Mouse (Mus musculus) neural tube, embryonic 14.5 days (tissue): Measurements from ENCODE around the gene Ccr5. TPM values are rescaled to one million over a fixed set of nuclear protein-coding genes. Genes with fewer than 3 reads are reported as not detected.
"Not testable (repeated sequence)": the region's sequence is repeated elsewhere in the genome, so short reads cannot be mapped to it uniquely, and the experiment has no call there.

Experiments
- ATAC-seq: fragments of 200-750 bp; cut with Nextera tagmentation; 2 replicates; pipeline ENCODE4 v1.8.0; 2017; ENCODE audit warnings: low read depth, mild to moderate bottlenecking, moderate TSS enrichment, moderate library complexity
- H3K27ac ChIP-seq: fragments of 300-500 bp; sonication (generic); 2 replicates; pipeline ENCODE4 v1.5.1; 2014; ENCODE audit warnings: low read depth, mild to moderate bottlenecking, control low read depth, low read length, moderate library complexity, mixed read lengths
- H3K27me3 ChIP-seq: fragments of 300-500 bp; sonication (generic); 2 replicates; pipeline ENCODE4 v1.6.1; 2014; ENCODE audit warnings: low read length; ENCODE audit not compliant: control insufficient read depth, insufficient read depth
- H3K36me3 ChIP-seq: fragments of 300-500 bp; sonication (generic); 2 replicates; pipeline ENCODE4 v1.6.1; 2014; ENCODE audit warnings: low read length, mixed read lengths; ENCODE audit not compliant: control insufficient read depth, insufficient read depth
- H3K4me1 ChIP-seq: fragments of 300-500 bp; sonication (generic); 2 replicates; pipeline ENCODE4 v1.6.1; 2014; ENCODE audit warnings: low read length; ENCODE audit not compliant: control insufficient read depth, insufficient read depth
- H3K4me2 ChIP-seq: fragments of 300-500 bp; sonication (generic); 2 replicates; pipeline ENCODE4 v1.6.1; 2014; ENCODE audit warnings: mild to moderate bottlenecking, low read depth, low read length, control low read depth
- H3K4me3 ChIP-seq: fragments of 300-500 bp; sonication (generic); 2 replicates; pipeline ENCODE4 v1.5.1; 2014; ENCODE audit warnings: low read depth, low read length, control low read depth, mixed read lengths
- H3K9ac ChIP-seq: fragments of 300-500 bp; sonication (generic); replicated peaks from 2 replicates; pipeline ENCODE4 v1.6.1; 2014; ENCODE audit warnings: low read depth, mild to moderate bottlenecking, control low read depth, low read length, mixed read lengths
- H3K9me3 ChIP-seq: fragments of 300-500 bp; sonication (generic); 2 replicates; pipeline ENCODE4 v1.6.1; 2016; ENCODE audit warnings: low read length; ENCODE audit not compliant: control insufficient read depth
- WGBS: fragments of 180-500 bp; shearing (Covaris S2); extraction: QIAGEN DNeasy Blood & Tissue Kit; methylation state at CpG from one replicate; pipeline ENCODE4 v1.1.7; 2014; 5-methylcytosine and 5-hydroxymethylcytosine counted together
- polyA plus RNA-seq: library from polyadenylated mRNA; unstranded; fragments of >200 nt; fragmentation: Nextera tagmentation; extraction: Ambion mirVana; gene quantifications from 2 replicates; pipeline ENCODE4 v1.2.1, GENCODE M21; 2014

The Ccr5 gene
- 0.45 and 0.46 TPM in 2 replicates for polyA plus RNA-seq

DNA sequence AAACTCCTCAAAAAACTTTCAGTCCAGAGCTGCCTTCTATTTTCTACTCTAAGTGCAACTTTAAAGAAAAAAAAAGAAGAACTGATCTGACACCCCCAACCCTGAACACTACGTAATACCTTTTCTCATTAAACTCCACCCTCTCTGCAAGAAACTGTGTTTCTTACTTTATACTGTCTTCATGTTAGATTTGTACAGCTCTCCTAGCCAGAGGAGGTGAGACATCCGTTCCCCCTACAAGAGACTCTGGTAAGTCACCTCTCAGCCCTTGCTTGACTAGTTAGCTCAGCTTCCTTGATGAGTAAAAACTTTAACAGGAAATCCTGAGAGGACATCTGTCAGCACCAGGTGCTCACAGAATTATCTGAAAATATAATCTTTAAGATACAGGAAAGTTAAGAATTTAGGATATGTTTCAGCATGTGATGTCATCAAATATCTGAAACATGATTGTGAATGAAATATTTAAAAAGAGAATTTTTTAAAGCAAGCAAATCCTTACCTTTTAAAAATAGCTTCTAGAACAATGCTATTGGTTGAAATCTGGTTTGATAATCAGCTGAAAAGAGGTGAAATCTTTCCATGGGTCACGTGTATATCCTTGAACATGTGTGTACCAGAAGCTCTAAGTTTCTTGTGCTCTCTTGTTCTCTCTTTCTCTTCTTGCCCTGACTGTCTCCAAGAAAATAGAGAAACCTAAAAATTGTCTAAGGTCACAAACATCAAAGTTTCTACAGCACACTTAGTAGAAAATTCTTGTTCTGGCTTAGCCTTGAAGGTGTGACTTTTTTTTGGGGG lies at the start of gene Ccr5:
Gene Ccr5 (plus strand): TSS at position 157 of the 798 bp plus-strand sequence.
- Histone ChIP-seq H3K9ac (no peak within 1 kb of the TSS), H3K27me3 (no peaks in the 10 kb centered on the region), H3K36me3 (no peaks in the 10 kb centered on the region), H3K4me2 (no peak within 1 kb of the TSS), H3K4me1 (no peaks in the 10 kb centered on the region), H3K9me3 (no peaks in the 10 kb centered on the region), H3K4me3 (no peak within 1 kb of the TSS), H3K27ac (no peak within 1 kb of the TSS)
- ATAC-seq: no peak
- 81% methylated on average over 3 of the region's 3 CpGs for WGBS

DNA sequence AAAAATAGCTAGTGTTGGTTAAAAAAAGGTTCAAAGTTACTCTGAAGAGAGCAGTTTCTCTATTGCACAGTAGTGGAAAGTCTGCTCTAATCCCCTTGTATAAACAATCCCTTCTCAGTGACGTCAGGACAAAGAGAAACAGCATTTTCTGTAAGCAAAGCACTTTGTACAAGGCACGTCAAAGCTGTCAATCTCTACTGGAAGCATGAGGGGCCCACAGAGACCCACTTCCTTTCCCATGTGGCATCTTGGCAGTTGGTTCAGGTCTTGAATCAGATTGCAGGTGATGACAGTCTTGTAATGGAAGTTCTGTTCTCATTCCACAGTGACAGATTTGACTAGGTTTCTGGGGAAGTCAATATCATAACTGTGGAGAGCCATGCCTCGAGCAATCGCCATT lies 41.5 kb upstream of the Ccr5 start:
- Histone ChIP-seq H3K4me3 (no peak overlapping the region), H3K9me3 (no peaks in the 10 kb centered on the region), H3K36me3 (no peaks in the 10 kb centered on the region), H3K4me2 (no peak overlapping the region), H3K27me3 (no peaks in the 10 kb centered on the region), H3K27ac (no peak overlapping the region), H3K4me1 (no peaks in the 10 kb centered on the region), H3K9ac (no peak overlapping the region)
- no peak for ATAC-seq
- 85% methylated on average over 4 of the region's 4 CpGs for WGBS

DNA sequence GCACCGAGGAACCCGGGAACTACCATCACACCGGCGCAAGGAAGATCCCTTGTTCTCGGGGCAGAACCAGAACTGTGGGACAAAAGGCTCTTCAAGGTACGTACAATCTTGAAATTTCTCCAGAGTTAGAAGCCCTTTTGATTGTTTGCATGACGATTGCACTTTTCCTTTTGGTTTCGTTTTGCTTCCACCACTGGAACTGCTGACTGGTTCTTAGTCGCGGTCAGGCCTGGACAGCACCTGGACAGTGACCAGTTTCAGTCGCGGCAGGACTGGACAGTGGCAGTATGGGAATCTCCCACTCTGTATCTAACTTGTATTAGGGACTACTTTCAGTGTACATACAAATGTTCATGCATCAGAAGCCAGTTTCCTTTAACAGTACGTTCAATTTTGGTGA lies 40.9 kb upstream of the Ccr5 start:
- H3K36me3 ChIP-seq, ATAC-seq, H3K9me3 ChIP-seq, H3K4me3 ChIP-seq, H3K9ac ChIP-seq, H3K4me1 ChIP-seq, H3K27me3 ChIP-seq, H3K4me2 ChIP-seq, H3K27ac ChIP-seq: not testable (repeated sequence)
- WGBS: 94% methylated on average over 12 of the region's 13 CpGs

DNA sequence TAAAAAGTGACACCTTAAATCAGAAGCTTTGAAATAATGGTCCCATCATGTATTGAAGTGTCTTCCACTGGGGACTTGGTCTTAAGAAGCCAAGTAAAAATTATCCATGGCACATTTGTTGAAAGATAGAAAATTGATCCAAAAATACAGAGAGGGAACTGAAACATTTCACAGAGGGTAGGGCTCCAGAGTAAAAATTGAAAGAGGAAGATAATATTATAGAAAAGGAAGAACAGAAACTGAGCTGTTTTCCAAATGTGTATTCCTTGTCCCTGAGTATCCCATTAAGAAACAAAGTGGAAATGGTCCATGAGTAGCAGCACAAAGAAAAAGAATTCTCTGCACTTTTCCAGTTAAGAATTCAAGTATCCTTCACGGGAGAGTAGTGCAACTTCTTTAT lies 30.9 kb upstream of the Ccr5 start:
- no peak for ATAC-seq
- H3K4me2 ChIP-seq: no peak overlapping the region
- H3K4me3 ChIP-seq: no peak overlapping the region
- no peaks in the 10 kb centered on the region for H3K4me1 ChIP-seq
- no peak overlapping the region for H3K27ac ChIP-seq
- H3K27me3 ChIP-seq: no peaks in the 10 kb centered on the region
- WGBS: 70% methylated on average over 1 of the region's 1 CpGs
- no peaks in the 10 kb centered on the region for H3K36me3 ChIP-seq
- H3K9me3 ChIP-seq: no peaks in the 10 kb centered on the region
- no peak overlapping the region for H3K9ac ChIP-seq

DNA sequence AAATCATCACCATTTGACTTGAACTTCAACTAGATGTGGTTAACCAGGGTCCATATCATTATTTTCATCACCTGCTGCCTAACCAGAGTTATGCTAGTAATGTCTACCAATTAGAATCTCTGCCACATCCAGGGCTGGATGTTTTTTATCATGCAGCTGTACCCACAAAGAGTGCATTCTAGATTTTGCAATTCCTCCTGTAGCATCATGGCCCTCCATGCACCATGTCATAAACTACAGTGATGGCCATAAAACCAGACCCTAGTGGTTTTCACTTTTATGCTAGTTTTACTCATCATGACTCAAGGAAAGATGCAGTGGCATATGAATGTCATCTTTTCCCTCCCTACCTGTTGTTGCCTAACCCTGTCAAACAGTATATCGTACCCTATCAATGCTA lies 22.2 kb upstream of the Ccr5 start:
- H3K4me2 ChIP-seq: no peak overlapping the region
- no peaks in the 10 kb centered on the region for H3K27me3 ChIP-seq
- 97% methylated on average over 1 of the region's 1 CpGs for WGBS
- no peak overlapping the region for H3K27ac ChIP-seq
- H3K9ac ChIP-seq: no peak overlapping the region
- H3K4me1 ChIP-seq: no peaks in the 10 kb centered on the region
- no peaks in the 10 kb centered on the region for H3K9me3 ChIP-seq
- no peak overlapping the region for H3K4me3 ChIP-seq
- ATAC-seq: no peak
- no peaks in the 10 kb centered on the region for H3K36me3 ChIP-seq

DNA sequence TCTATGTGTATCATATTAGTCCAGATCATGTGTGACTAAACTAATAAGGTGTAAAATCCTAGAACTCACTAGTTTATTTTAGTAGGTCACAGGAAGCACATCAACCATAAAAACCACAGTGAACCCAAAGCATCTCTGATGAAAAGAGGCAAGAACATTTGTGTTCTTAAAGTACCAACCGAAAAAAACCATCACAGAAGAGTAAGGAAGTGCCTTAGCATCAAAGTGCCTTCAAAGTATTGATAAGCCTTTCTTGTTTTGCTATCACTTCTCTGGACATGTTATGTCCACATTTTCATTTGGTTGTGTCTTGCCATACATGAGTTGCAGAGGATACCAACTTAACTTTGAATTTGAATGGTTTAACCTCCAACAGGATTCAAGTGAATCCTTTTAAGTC lies 21.0 kb upstream of the Ccr5 start:
- 90% methylated on average over 1 of the region's 1 CpGs for WGBS
- H3K4me3 ChIP-seq: no peak overlapping the region
- H3K27ac ChIP-seq: no peak overlapping the region
- no peaks in the 10 kb centered on the region for H3K36me3 ChIP-seq
- no peaks in the 10 kb centered on the region for H3K4me1 ChIP-seq
- H3K27me3 ChIP-seq: no peaks in the 10 kb centered on the region
- ATAC-seq: no peak
- H3K9me3 ChIP-seq: no peaks in the 10 kb centered on the region
- H3K9ac ChIP-seq: no peak overlapping the region
- no peak overlapping the region for H3K4me2 ChIP-seq

DNA sequence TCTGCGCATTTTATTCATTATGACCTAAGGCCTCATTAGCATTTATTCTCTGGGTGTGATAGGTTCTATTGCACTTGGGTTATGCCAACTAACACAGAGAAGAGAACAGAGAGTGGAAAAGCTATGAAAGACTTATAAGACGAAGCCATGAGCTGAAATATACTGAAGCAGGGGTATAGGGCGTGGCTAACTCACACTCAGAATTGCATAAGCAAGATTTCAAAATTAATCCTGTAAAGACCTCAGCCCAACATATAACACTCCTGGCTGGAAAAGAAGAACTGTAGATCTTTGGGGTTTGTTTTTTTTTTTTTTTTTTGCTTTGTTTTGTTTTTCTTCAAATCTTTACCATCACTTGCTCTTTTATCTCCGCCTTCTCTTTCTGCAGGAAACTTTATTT lies 19.6 kb upstream of the Ccr5 start, which contains the start of gene Ccr2:
Gene Ccr2 (plus strand): TSS at position 228 of the 400 bp plus-strand sequence.
- no peak within 1 kb of the TSS for H3K9ac ChIP-seq
- H3K9me3 ChIP-seq: no peaks in the 10 kb centered on the region
- H3K27ac ChIP-seq: no peak within 1 kb of the TSS
- ATAC-seq: no peak
- no peaks in the 10 kb centered on the region for H3K36me3 ChIP-seq
- 89% methylated on average over 4 of the region's 4 CpGs for WGBS
- H3K27me3 ChIP-seq: no peaks in the 10 kb centered on the region
- H3K4me1 ChIP-seq: no peaks in the 10 kb centered on the region
- no peak within 1 kb of the TSS for H3K4me3 ChIP-seq
- no peak within 1 kb of the TSS for H3K4me2 ChIP-seq

DNA sequence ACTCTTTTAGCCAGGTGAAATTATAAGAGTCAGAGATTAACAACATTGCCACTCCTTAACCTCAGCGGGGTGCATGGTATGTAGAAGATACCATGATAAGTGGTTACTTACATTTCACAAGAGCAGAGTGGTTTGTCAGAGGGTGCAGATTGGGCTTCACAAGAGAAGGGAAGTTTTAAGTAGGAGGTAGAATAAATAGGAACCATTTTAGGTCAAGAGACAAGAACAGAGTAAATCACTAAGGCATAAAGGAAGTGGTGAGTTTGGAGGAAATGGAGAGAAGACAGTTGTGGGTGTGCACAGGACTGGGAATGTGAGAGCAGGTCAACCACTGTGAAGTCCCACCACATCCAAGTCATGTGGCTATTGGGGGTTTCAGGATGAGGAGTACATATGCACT lies 18.1 kb upstream of the Ccr5 start:
- Histone ChIP-seq H3K4me3 (no peak overlapping the region), H3K9me3 (no peaks in the 10 kb centered on the region), H3K9ac (no peak overlapping the region), H3K4me2 (no peak overlapping the region), H3K27me3 (no peaks in the 10 kb centered on the region), H3K4me1 (no peaks in the 10 kb centered on the region), H3K36me3 (no peaks in the 10 kb centered on the region), H3K27ac (no peak overlapping the region)
- ATAC-seq: no peak
- WGBS: 72% methylated on average over 1 of the region's 1 CpGs

DNA sequence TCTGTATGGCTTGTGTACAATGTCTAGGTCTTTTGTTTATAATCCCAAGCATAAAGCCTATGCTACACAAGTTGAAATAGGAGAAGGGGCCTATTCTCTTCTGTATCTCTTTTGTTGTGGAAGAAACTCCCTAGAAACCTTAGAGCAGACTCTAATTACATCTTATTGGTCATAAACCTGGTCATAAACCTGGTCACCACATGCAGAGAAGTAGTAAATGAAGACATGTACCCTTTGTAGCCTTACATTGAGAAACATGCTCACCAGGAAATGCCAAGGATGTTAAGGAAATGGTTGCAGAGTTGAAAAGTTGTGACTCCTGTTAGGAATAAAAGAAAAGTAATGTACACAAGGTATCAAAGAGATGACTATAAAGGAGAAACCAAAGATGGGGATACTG lies 16.1 kb upstream of the Ccr5 start:
- Histone ChIP-seq H3K27me3 (no peaks in the 10 kb centered on the region), H3K4me1 (no peaks in the 10 kb centered on the region), H3K27ac (no peak overlapping the region), H3K4me3 (no peak overlapping the region), H3K36me3 (no peaks in the 10 kb centered on the region), H3K9ac (no peak overlapping the region), H3K4me2 (no peak overlapping the region), H3K9me3 (no peaks in the 10 kb centered on the region)
- ATAC-seq: no peak
